ENCODE assay signal across 31 mouse cellular contexts in genomic region chr5:137831506-137831905, GRCm38 (mm10). TPM values are rescaled to one million over a fixed set of nuclear protein-coding genes. Genes with fewer than 3 reads are reported as not detected.
DNase-seq lines count a peak whose midpoint lies in the region; ATAC-seq and TF ChIP-seq lines count a peak whose summit lies in the region.
"Had no signal": no experiment of that assay in that cellular context is flagged by ENCODE, and none has a peak within 500 bp of the region (broad histone marks: within the 10 kb centered on the region; RNA-seq: fewer than 3 reads in every experiment).

No protein-coding gene starts in this region.

- peaks cover 10% of the 10 kb centered on the region for H3K4me1 ChIP-seq in bone marrow, adult 2 months (ENCODE audit: control insufficient read depth, insufficient read depth, low read length)
- H3K4me1 ChIP-seq: forebrain, embryonic 10.5 days; heart, embryonic 13.5 days; limb, embryonic 10.5 days had no signal

- peak overlapping the region; percentile 29 for H3K4me3 ChIP-seq in bone marrow, adult 2 months (replicated peaks; ENCODE audit: control insufficient read depth, low read depth, low read length)
- H3K4me3 ChIP-seq: forebrain, embryonic 10.5 days; heart, adult 2 months; heart, embryonic 13.5 days; limb, embryonic 10.5 days had no signal

- no peak for TF ChIP-seq CTCF in bone marrow, adult 2 months (IDR thresholded peaks at IDR 0.05; ENCODE audit: control insufficient read depth, insufficient read depth, low read length)

- DNase-seq in layer of hippocampus, adult 9-11 months: peak; percentile 53
- no peak for DNase-seq in layer of hippocampus, adult 8-10 months (ENCODE audit: low spot score in 2 of 2)
- peak; percentile 9 for DNase-seq in 416B (ENCODE audit: low read depth)
- DNase-seq in urinary bladder, postnatal 25 days (ENCODE audit: low spot score): no peak
- DNase-seq in thymus, postnatal 4 days: no peak
- DNase-seq: adrenal gland, postnatal 25 days; cerebellum, adult 11 months; cerebellum, adult 9-11 months; gastrocnemius, postnatal 14 days; heart, adult 2 months; kidney, adult 9 months; kidney, postnatal 36 days; liver; lung, adult 2 months; right cerebral cortex, adult 18-20 months had no signal

- no peak for TF ChIP-seq POLR2A in bone marrow, adult 2 months (IDR thresholded peaks at IDR 0.05; ENCODE audit: borderline replicate concordance, control insufficient read depth, low read depth, low read length)

- 35% methylated on average over 6 of the region's 6 CpGs for WGBS in bone marrow, adult 2 months

- ATAC-seq in neutrophil, adult 5-6 weeks (ENCODE audit: extremely low read depth, insufficient number of reproducible peaks, low FRiP score, poor library complexity, severe bottlenecking): peak; percentile 28
- ATAC-seq: forebrain, embryonic 16.5 days; intestine, embryonic 16.5 days had no signal

- H3K27ac ChIP-seq in bone marrow, adult 2 months (ENCODE audit: control insufficient read depth, insufficient read depth, low read depth, low read length, poor library complexity): peak overlapping the region; percentile 83; the same call in 1 of the 2 replicates
- H3K27ac ChIP-seq: forebrain, embryonic 10.5 days; heart, adult 2 months; heart, embryonic 13.5 days; hindbrain, embryonic 14.5 days; limb, embryonic 10.5 days; stomach, postnatal 0 days had no signal

RNA-seq across cellular contexts. Expression of gene Pilra, which starts 4.6 kb away (rescaled TPM):
- total RNA-seq in layer of hippocampus, adult 8-10 months (2022): 1 to 10 TPM in 3 of 4 experiments, under 1 TPM in 1; 0.23 to 4.3 (median 2.6) TPM
- 27.5 and 45.8 TPM in 2 replicates for polyA plus RNA-seq in bone marrow, adult 2 months (2011; ENCODE audit: insufficient read depth, insufficient read length, low replicate concordance, missing spikeins)
- 321 and 361 TPM in 2 replicates for total RNA-seq in neutrophil, adult 5-6 weeks (2017)
- total RNA-seq: midbrain, postnatal 0 days had no signal
- polyA plus RNA-seq: forebrain, embryonic 16.5 days; neural tube, embryonic 14.5 days had no signal

RNA-seq across cellular contexts. Expression of gene Pilrb1, which starts 26.4 kb away (rescaled TPM):
- total RNA-seq in layer of hippocampus, adult 8-10 months (2022): under 1 TPM in 2 of 4 experiments, not detected in 2; 0.57 to 0.58 TPM
- polyA plus RNA-seq in bone marrow, adult 2 months (2011; ENCODE audit: insufficient read depth, insufficient read length, low replicate concordance, missing spikeins): 12.3 and 32.6 TPM in 2 replicates
- 124 and 127 TPM in 2 replicates for total RNA-seq in neutrophil, adult 5-6 weeks (2017)
- total RNA-seq: gastrocnemius, postnatal 14 days; layer of hippocampus, postnatal 14 days; left cerebral cortex, adult 8-10 months; midbrain, postnatal 0 days had no signal
- polyA plus RNA-seq: cortical plate, adult 2 months; embryonic facial prominence, embryonic 11.5 days; forebrain, embryonic 10.5 days; forebrain, embryonic 16.5 days; hindbrain, embryonic 14.5 days; limb, embryonic 10.5 days; midbrain, embryonic 11.5 days; midbrain, postnatal 0 days; neural tube, embryonic 14.5 days had no signal

RNA-seq across cellular contexts. Expression of gene Pilrb2, which starts 40.1 kb away (rescaled TPM):
- total RNA-seq in layer of hippocampus, adult 8-10 months (2022): under 1 TPM in 1 of 4 experiments, not detected in 3; 0.27 TPM
- 30.9 and 80.6 TPM in 2 replicates for polyA plus RNA-seq in bone marrow, adult 2 months (2011; ENCODE audit: insufficient read depth, insufficient read length, low replicate concordance, missing spikeins)
- 139 and 177 TPM in 2 replicates for total RNA-seq in neutrophil, adult 5-6 weeks (2017)
- total RNA-seq: layer of hippocampus, postnatal 14 days; left cerebral cortex, adult 8-10 months; midbrain, postnatal 0 days had no signal
- polyA plus RNA-seq: embryonic facial prominence, embryonic 11.5 days; forebrain, embryonic 10.5 days; forebrain, embryonic 16.5 days; hindbrain, embryonic 14.5 days; limb, embryonic 10.5 days; midbrain, embryonic 11.5 days; neural tube, embryonic 14.5 days had no signal

RNA-seq across cellular contexts. Expression of gene Zcwpw1, which starts 43.9 kb away (rescaled TPM):
- 1 to 10 TPM; 6.7 to 9.1 (median 7.5) TPM for total RNA-seq in layer of hippocampus, adult 8-10 months (2022)
- polyA plus RNA-seq in bone marrow, adult 2 months (2011; ENCODE audit: insufficient read depth, insufficient read length, low replicate concordance, missing spikeins): 9.5 and 18.7 TPM in 2 replicates
- total RNA-seq in neutrophil, adult 5-6 weeks (2017): 24.7 and 29.4 TPM in 2 replicates

RNA-seq across cellular contexts. Expression of gene Mepce, which starts 44.1 kb away (rescaled TPM):
- 10 to 100 TPM; 44.6 to 52.9 (median 48.3) TPM for total RNA-seq in layer of hippocampus, adult 8-10 months (2022)
- polyA plus RNA-seq in bone marrow, adult 2 months (2011; ENCODE audit: insufficient read depth, insufficient read length, low replicate concordance, missing spikeins): 25.6 and 45.6 TPM in 2 replicates
- total RNA-seq in neutrophil, adult 5-6 weeks (2017): 36.5 and 42.2 TPM in 2 replicates

Comparison
In these comparisons a context has a peak if more than half of its experiments do, and no peak if none do; other contexts are left out.
1. DNase-seq: peak in layer of hippocampus, adult 9-11 months (single experiment) and 416B (single experiment); none in layer of hippocampus, adult 8-10 months (0 of 2), urinary bladder, postnatal 25 days (single experiment) and thymus, postnatal 4 days (single experiment).
2. RNA of gene Pilra, which starts 4.6 kb away (total RNA-seq): 321 to 361 TPM in neutrophil, adult 5-6 weeks; 0.23 to 4.3 TPM in layer of hippocampus, adult 8-10 months; every median in the first group is over 10 times any median in the second.
3. RNA of gene Pilrb1, which starts 26.4 kb away (total RNA-seq): 124 to 127 TPM in neutrophil, adult 5-6 weeks; 0.57 to 0.58 TPM in layer of hippocampus, adult 8-10 months; every median in the first group is over 10 times any median in the second.
4. RNA of gene Pilrb2, which starts 40.1 kb away (total RNA-seq): 139 to 177 TPM in neutrophil, adult 5-6 weeks; 0.27 TPM in layer of hippocampus, adult 8-10 months; every median in the first group is over 100 times any median in the second.